Mouse (Mus musculus): ENCODE results near the gene Gm20604.

DNA sequence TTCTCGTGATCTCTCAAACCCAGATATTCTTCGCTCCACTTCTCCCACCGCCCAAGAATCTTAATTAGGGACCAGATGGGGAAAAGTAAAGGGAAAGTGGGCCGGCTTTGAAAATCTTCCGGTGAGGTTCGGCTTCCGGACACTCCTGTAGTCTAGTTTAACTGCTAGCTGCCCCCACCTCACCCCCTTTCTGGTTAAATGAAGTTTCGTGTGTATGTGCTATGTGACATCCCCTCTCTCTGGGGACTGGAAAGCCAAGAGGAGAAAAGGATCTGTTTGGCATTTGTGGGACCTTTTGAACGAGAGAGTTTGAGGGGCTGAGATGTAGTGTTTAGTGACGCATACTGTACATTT, at the start of gene Gm20604:
- TF ChIP-seq CTCF (IDR thresholded peaks at IDR 0.05; ENCODE audit: extremely low read depth, insufficient read depth, low read length) (no peak), POLR2A (IDR thresholded peaks at IDR 0.05; ENCODE audit: extremely low read depth, insufficient read depth, low read length) (no peak)

All from cortical plate, adult 2 months (tissue).